18 mouse cellular contexts compared by ENCODE assay signal in genomic region chr8:128320797-128321196, GRCm38 (mm10). TPM values are rescaled to one million over a fixed set of nuclear protein-coding genes. Genes with fewer than 3 reads are reported as not detected.
DNase-seq lines count a peak whose midpoint lies in the region; ATAC-seq lines count a peak whose summit lies in the region.
"Had no signal": no experiment of that assay in that cellular context is flagged by ENCODE, and none has a peak within 500 bp of the region (broad histone marks: within the 10 kb centered on the region; RNA-seq: fewer than 3 reads in every experiment).

No protein-coding gene starts in this region.

- ATAC-seq in activated CD4-positive, CD25-positive, alpha-beta regulatory T cell, adult 4 months: peak; percentile 52
- ATAC-seq in inflammation-experienced regulatory T-cells, adult 6 months: peak; percentile 67
- ATAC-seq in monocyte, adult 5-6 weeks (replicated peaks; ENCODE audit: insufficient number of reproducible peaks, low FRiP score, low TSS enrichment, poor library complexity, severe bottlenecking): no peak
- ATAC-seq: forebrain, embryonic 15.5 days; hindbrain, embryonic 16.5 days; intestine, embryonic 15.5 days had no signal

- peak; percentile 53 for DNase-seq in CD4-positive, CD25-positive, alpha-beta regulatory T cell, adult 2 months (ENCODE audit: low read depth, low spot score)
- DNase-seq in right cerebral cortex, postnatal 36 days (ENCODE audit: low spot score in 2 of 2): no peak
- DNase-seq in adrenal gland, adult 8-10 months: no peak
- DNase-seq in natural killer cell, adult 2 months (ENCODE audit: low spot score in 2 of 2): no peak
- DNase-seq: adrenal gland, postnatal 36 days; B cell, adult 2 months; cerebellum, adult 8-10 months; cerebellum, postnatal 14 days; gastrocnemius, postnatal 14 days; heart, postnatal 10 days; heart, postnatal 4 days; kidney, adult 2 months had no signal

RNA-seq across cellular contexts. Expression of gene Nrp1, which starts 37.6 kb away (rescaled TPM):
- polyA plus RNA-seq in activated CD4-positive, CD25-positive, alpha-beta regulatory T cell, adult 4 months (2017; shearing (Covaris generic)): 100 to 1,000 TPM; 209 to 238 TPM
- polyA plus RNA-seq in inflammation-experienced regulatory T-cells, adult 6 months (2017; shearing (Covaris generic)): 100 to 1,000 TPM; 145 to 329 (median 260) TPM
- 25.1 to 30.3 TPM (median 28.9 TPM) in 3 replicates for total RNA-seq in monocyte, adult 5-6 weeks (2017)
- total RNA-seq in adrenal gland, adult 8-10 months (2022): 100 to 1,000 TPM in 2 of 4 experiments, 10 to 100 TPM in 2; 70.0 to 135 (median 99.1) TPM
